Mouse (Mus musculus) mammary gland, adult 2 months (tissue): ENCODE data around the gene Mib2. TPM values are rescaled to one million over a fixed set of nuclear protein-coding genes. Genes with fewer than 3 reads are reported as not detected.

ENCODE experiments used
- polyA plus RNA-seq: library from polyadenylated mRNA; depleted of rRNA; stranded (reverse); fragments of >200 nt; gene quantifications from 2 replicates; pipeline ENCODE4 v1.2.3, GENCODE M21; 2012; ENCODE audit warnings: low replicate concordance; rRNA removed

The Mib2 gene
- polyA plus RNA-seq, result 64.0 and 102 TPM in 2 replicates

GRCm38 (mm10) chr4:155668689-155669597 is at the start of gene Mib2:
Mib2 (minus strand) TSS chr4:155669198.

GRCm38 (mm10) chr4:155704721-155705591 is 36.0 kb upstream of the Mib2 start, which contains the start of gene Ssu72:
Ssu72 (plus strand) TSS chr4:155704800.

GRCm38 (mm10) chr4:155694111-155694481 is 25.1 kb upstream of the Mib2 start, which contains the start of gene Fndc10:
Fndc10 (plus strand) TSS chr4:155694342.

GRCm38 (mm10) chr4:155653086-155653450 is 15.9 kb downstream of the Mib2 start, which contains the start of gene Mmp23:
Mmp23 (minus strand) TSS chr4:155653384.

GRCm38 (mm10) chr4:155645308-155645707 is 23.7 kb downstream of the Mib2 start, which contains the start of gene Gm10563:
Gm10563 (minus strand) TSS chr4:155645408.

GRCm38 (mm10) chr4:155624338-155625291 is 44.4 kb downstream of the Mib2 start, which contains the start of gene Cdk11b:
Cdk11b (plus strand) TSS chr4:155624854.

Other genes with a start within 250 kb of the Mib2 start
- gene Tmem52, start 200.1 kb downstream of the Mib2 start, polyA plus RNA-seq, result 3.0 and 82.0 TPM in 2 replicates
- 572 and 1,051 TPM in 2 replicates for gene Gnb1, start 177.8 kb downstream of the Mib2 start, polyA plus RNA-seq
- gene Nadk, start 106.8 kb downstream of the Mib2 start, polyA plus RNA-seq, result 187 and 214 TPM in 2 replicates
- gene Slc35e2, start 67.8 kb downstream of the Mib2 start, polyA plus RNA-seq, result 9.1 and 11.8 TPM in 2 replicates
- gene Cdk11b, start 44.3 kb downstream of the Mib2 start, polyA plus RNA-seq, result 16.8 and 20.2 TPM in 2 replicates
- not detected in 2 replicates for gene Gm10563, start 23.8 kb downstream of the Mib2 start, polyA plus RNA-seq
- 52.3 and 103 TPM in 2 replicates for gene Mmp23, start 15.8 kb downstream of the Mib2 start, polyA plus RNA-seq
- 21.6 and 35.6 TPM in 2 replicates for gene Fndc10, start 25.1 kb upstream of the Mib2 start, polyA plus RNA-seq
- gene Ssu72, start 35.6 kb upstream of the Mib2 start, polyA plus RNA-seq, result 88.8 and 157 TPM in 2 replicates
- gene Tmem240, start 65.6 kb upstream of the Mib2 start, polyA plus RNA-seq, result 2.1 and 2.6 TPM in 2 replicates
- gene Atad3a, start 91.9 kb upstream of the Mib2 start, polyA plus RNA-seq, result 140 and 144 TPM in 2 replicates
- 24.1 and 41.9 TPM in 2 replicates for gene Vwa1, start 105.5 kb upstream of the Mib2 start, polyA plus RNA-seq
- gene Tmem88b, start 116.7 kb upstream of the Mib2 start, polyA plus RNA-seq, result 1.9 and 2.6 TPM in 2 replicates
- gene Ankrd65, start 121.2 kb upstream of the Mib2 start, polyA plus RNA-seq, result 0.32 and 0.54 TPM in 2 replicates
- gene Mrpl20, start 133.7 kb upstream of the Mib2 start, polyA plus RNA-seq, result 47.4 and 59.6 TPM in 2 replicates
- gene Ccnl2, start 143.3 kb upstream of the Mib2 start, polyA plus RNA-seq, result 63.4 and 98.7 TPM in 2 replicates
- gene Aurkaip1, start 162.1 kb upstream of the Mib2 start, polyA plus RNA-seq, result 149 and 245 TPM in 2 replicates
- 274 and 383 TPM in 2 replicates for gene Mxra8, start 170.5 kb upstream of the Mib2 start, polyA plus RNA-seq
- gene Dvl1, start 178.2 kb upstream of the Mib2 start, polyA plus RNA-seq, result 153 and 223 TPM in 2 replicates
- gene Tas1r3, start 194.2 kb upstream of the Mib2 start, polyA plus RNA-seq, result 1.3 and 1.5 TPM in 2 replicates
- gene Cptp, start 200.2 kb upstream of the Mib2 start, polyA plus RNA-seq, result 32.4 and 36.2 TPM in 2 replicates
- gene Ints11, start 200.3 kb upstream of the Mib2 start, polyA plus RNA-seq, result 33.7 and 47.4 TPM in 2 replicates
- 61.9 and 134 TPM in 2 replicates for gene Pusl1, start 222.6 kb upstream of the Mib2 start, polyA plus RNA-seq
- 43.7 and 50.5 TPM in 2 replicates for gene Acap3, start 222.6 kb upstream of the Mib2 start, polyA plus RNA-seq